Mouse (Mus musculus): ENCODE measurements at regions not wholly inside any gene's neighbourhood (a gene's known extent, or its start where the extent isn't known, plus 50 kb on each side); places are given as distances from the start of the nearest gene placed in this dataset.

- DNase-seq (ENCODE audit: low read depth, low spot score), result no peak
Measured at GRCm38 (mm10) chr11:71410582-71410981, 180.0 kb upstream of the Nlrp1b start.

GRCm38 (mm10) chr11:71411958-71412357 lies 181.4 kb upstream of the Nlrp1b start:
- no peak for DNase-seq (ENCODE audit: low read depth, low spot score)

GRCm38 (mm10) chr11:71414403-71415140 lies 184.0 kb upstream of the Nlrp1b start:
- no peak for DNase-seq (ENCODE audit: low read depth, low spot score)

GRCm38 (mm10) chr11:71415451-71415850 lies 184.9 kb upstream of the Nlrp1b start:
- DNase-seq (ENCODE audit: low read depth, low spot score), result no peak

DNA sequence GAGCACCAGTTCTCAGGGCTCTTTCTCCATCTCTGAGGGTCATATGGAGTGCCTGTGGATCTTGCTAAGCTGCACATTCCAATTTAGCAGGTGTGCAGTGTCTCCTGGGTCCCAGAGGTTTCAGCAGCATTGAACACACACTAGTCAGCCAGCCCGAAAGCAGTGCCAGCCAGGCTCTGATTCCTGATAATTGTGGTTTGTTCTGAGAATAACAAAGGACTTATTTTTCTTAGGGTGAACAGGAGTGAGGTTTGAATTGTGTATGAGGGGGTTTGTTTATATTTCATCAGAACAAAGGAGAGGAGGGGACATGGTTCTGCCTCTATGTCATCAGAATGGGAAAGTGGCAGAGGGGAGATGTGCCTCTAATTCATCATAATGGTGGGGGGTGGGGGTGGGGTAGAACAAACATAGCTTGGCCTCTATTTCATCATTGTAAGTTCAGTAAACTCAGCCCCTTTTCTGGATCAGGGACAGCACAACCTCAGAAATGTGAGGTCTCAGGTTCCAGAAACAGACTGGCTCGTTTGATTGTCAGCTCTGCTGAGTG lies 191.8 kb upstream of the Nlrp1b start:
- DNase-seq (ENCODE audit: low read depth, low spot score), result no peak

- no peak for DNase-seq (ENCODE audit: low read depth, low spot score)
Measured at GRCm38 (mm10) chr11:71423242-71423641, 192.7 kb upstream of the Nlrp1b start.

DNA sequence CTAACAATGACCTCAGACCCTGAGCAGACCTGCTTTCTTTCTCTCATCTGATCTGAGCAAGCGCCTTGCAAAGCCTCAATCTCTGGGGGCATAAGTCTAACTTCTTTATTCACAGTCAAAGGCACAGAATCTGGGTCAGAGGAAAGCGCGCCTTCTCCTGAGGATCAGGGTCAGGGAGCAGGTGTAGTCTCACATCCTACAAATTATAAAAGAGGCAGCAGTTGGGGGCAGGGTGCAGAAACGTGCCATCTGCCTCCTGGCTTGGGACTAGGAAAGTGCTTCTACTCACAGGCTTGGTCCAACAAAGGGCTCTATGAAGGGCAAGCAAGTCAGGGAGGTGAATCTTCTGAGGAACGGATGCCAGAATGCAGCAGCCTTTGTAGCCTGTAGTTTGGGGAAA lies 194.3 kb upstream of the Nlrp1b start:
- no peak for DNase-seq (ENCODE audit: low read depth, low spot score)

DNA sequence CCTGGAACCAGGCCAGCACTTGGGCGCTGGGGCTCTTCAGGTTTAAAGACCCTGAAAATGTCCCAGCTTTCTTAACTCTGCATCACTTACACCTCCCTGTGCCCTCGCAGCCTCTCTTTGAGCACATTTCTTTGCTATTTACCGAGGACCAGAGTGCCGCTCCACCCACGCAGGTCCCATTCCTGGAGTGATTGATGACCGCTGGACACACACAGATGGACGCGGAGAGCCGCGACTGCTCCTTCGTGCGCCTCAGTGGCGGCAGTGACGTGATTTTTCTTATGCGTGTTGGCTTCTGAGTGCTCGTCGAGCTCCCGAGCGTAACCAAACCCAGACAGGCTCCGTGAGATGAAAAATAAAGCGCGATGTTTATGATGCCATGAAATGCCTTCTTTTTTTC lies 199.2 kb upstream of the Nlrp1b start:
- DNase-seq (ENCODE audit: low read depth, low spot score), result no peak

DNA sequence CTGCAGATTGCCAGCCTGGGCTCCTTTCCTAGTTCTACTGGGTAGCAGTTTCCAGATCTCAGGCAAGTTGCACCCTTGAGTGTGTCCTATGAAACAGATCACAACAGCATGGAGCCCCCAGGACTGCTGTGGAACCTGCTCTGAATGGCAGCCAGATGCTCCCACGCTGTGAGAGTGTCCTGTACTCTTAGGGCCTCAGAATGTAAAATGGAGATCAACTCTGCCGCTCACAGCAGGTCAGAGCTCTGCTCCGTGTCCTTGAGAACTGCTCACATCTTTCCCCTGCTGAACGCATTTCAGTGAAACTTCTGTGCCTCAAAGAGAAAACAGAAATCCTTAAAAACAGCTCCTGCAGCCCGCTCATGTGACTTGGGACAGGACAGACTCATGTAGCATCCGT lies 203.7 kb upstream of the Nlrp1b start:
- DNase-seq (ENCODE audit: low read depth, low spot score), result no peak

DNA sequence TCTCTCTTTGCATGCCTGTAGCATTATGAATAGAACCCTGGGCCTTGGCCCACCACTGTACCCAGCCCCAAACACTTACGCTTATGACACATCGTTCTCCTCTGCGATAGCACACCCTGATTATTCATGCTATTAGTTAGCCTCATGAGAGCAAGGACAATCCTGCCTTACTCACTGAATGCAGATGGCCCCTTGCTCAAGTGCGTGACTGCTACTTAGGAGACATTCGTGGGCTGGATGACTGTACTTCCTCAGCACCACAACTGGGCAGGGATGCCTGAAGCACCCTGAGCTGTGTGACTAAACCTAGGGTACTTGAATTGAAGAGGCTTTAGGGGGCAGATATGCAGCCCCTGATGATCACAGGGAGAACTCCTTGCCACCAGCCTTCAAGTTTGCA lies 204.4 kb upstream of the Nlrp1b start:
- DNase-seq (ENCODE audit: low read depth, low spot score), result no peak

DNA sequence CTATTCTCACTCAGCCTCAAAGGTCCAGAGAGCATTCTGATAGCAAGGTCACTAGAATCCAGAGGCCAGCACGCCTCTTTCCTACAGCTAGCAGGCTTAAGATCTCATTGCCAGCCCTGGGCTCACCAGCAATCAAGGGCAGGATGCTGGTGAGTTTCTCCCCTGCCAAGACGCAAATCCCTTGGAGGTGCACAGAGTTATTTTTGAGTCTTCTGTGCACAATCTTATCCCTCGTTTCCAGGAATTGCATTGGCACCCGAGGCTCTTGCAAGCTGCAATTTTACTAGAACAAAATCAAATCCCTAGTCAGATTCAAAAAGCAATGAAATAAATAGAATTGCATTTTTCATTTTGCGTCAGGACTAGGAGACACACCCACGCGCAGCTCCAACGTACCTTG lies 205.2 kb upstream of the Nlrp1b start:
- DNase-seq (ENCODE audit: low read depth, low spot score), result no peak

DNA sequence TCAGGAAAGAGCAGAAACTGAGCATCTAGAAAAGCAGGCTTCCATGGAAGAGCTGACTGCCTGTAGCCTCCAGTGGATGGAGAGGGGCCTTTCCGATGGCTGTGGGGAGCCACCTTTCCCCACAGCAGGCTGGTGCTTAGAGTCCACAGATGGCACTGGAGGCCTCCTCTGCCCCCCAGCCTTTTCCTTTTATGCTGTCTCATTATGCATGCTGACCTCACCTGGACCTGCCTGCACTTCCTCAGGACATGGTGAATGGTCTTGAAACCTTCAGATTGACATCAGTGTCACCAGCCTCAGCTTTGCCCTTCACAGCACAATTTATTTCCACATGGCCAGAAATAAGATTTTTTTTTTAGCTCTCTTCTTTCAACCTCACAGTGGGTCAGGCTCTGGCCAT lies 205.8 kb upstream of the Nlrp1b start:
- no peak for DNase-seq (ENCODE audit: low read depth, low spot score)

DNA sequence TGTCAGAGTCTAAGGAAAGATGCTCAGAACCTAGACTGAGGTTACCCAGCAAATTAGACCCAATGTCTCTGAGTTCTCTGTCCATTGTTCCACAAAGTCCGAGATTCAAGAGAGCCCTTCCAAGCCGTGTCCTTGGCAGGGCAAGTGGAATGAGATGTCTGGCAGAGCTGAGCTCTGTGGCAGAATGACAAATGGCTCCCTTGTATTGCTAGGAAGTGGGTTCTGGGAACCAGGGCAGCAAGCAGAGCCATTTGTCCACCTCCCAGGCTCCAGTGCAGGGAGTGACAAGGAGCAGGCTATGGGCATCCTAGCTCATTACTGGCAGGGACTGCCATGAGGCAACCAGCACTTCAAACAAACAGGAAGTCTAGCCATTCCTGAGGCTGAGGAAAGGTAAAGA lies 206.3 kb upstream of the Nlrp1b start:
- no peak for DNase-seq (ENCODE audit: low read depth, low spot score)

- no peak for DNase-seq (ENCODE audit: low read depth, low spot score)
Measured at GRCm38 (mm10) chr11:71439871-71440270, 209.3 kb upstream of the Nlrp1b start.

- no peak for DNase-seq (ENCODE audit: low read depth, low spot score)
Measured at GRCm38 (mm10) chr11:71440392-71440791, 209.9 kb upstream of the Nlrp1b start.

- no peak for DNase-seq (ENCODE audit: low read depth, low spot score)
Measured at GRCm38 (mm10) chr11:71444056-71444455, 213.5 kb upstream of the Nlrp1b start.

DNA sequence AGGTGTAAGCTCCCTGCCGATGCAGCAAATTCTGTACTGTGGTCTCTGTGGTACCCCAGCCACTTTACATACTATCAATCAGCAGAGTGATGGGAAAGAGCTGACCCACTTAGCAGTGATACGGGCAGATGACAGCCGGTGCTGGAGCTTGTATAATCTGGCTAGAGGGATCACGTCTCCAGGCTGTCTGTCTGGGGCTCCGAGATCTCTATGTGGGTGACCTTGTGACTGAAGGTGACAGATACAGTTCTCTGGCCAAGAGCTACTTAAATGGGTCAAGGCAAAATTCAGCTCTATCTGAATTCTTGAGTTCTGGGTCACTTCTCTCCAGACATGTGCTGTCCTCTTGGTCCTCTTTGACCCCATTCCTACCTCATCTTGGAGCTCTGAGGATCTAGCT lies 216.1 kb upstream of the Nlrp1b start:
- no peak for DNase-seq (ENCODE audit: low read depth, low spot score)

DNA sequence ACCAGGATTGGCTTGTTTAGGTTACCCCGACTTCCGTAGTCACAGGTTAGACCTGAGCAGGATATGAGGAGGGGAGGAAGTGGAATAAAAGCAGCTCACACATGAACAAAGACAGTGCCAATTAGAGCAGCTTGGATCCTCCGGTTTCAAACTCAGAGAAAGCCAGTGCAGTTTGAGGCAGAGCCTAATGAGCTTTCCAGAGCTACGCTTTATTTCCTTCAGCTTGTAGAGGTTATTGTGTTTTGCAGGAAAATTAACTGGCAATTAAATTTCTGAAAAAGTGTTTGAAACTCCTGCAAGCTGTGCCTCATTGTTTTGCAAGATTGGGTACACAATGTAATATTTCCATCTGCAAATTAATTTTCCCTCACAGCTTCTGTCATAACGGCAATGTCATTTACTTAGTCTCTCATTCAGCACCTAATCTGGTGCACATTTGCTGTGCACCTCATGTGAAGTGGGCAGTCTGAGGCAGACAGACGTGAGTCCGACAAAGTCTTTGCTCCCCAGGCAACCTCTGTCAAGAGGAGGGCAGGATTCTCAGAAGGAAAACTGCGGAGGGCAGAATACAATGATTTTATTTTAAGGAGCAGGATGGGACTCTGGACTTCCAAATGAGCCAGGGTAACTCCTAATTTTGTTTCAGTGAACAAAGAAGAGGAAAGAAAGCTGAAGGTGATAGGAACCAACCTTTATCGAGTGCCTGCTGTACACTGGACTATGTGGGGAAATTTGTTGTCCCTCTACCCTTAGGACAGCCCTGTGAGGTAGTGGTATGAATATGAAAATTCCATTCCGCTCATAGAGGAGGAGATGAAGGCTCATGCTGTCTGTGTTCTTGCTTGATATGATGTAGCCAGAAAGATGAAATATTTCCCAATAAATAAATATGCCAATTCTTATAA lies 217.6 kb upstream of the Nlrp1b start:
- DNase-seq (ENCODE audit: low read depth, low spot score), result no peak

- no peak for DNase-seq (ENCODE audit: low read depth, low spot score)
Measured at GRCm38 (mm10) chr11:71480094-71480493, 249.6 kb upstream of the Nlrp1b start.

GRCm38 (mm10) chr11:71497863-71498262 lies 251.9 kb upstream of the Wscd1 start:
- no peak for DNase-seq (ENCODE audit: low read depth, low spot score)

DNA sequence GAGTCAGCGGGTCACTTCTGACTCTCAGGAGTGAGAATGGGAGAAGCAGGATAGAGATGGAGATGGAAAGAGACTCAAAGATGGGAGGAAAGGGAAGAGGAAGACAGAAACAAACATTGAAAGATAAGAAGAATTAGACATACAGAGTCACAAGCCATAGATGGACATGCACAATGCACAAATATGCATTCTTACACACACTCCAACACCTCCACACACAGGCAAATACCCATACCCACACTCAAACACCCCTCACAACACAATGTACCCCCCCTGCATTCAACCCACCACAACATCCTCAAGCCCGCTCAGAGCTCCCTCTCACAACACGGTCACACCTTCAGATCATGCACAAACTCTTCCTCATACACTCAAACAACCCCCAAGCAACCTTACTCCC lies 251.4 kb upstream of the Wscd1 start:
- DNase-seq (ENCODE audit: low read depth, low spot score), result no peak

DNA sequence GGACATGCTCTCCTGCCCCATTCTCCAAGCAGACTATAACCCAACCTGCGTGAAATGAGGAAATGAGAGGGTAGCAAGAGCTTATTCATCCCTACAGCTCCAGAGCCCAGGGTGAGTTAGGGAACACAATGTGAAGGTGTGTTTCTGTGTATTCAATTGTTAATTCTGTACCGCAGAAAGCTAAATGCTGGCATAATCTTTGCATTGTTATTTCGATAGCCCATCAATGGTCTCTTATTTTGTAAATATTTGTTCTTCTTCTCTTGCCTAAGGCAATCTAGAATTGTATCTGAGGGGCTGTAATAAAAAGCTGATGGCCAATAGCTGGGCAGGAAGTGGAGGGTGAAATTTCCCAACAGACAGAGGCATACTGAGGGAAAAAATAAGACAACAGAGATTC lies 247.6 kb upstream of the Wscd1 start:
- DNase-seq (ENCODE audit: low read depth, low spot score), result no peak
